Mouse (Mus musculus): ENCODE data around the gene Tyr. TPM values are rescaled to one million over a fixed set of nuclear protein-coding genes. Genes with fewer than 3 reads are reported as not detected.
"Not testable (repeated sequence)": the region's sequence is repeated elsewhere in the genome, so short reads cannot be mapped to it uniquely, and the experiment has no call there.

Gene Tyr
- not detected for total RNA-seq (2021)
- long read RNA-seq, result 0 reads

- DNase-seq (ENCODE audit: low spot score in 2 of 2), result no peak
These were observed at the start of gene Tyr for GRCm38 (mm10) chr7:87493412-87493811. TSS of gene Tyr (minus strand) at chr7:87493512.

GRCm38 (mm10) chr7:87539031-87539430 lies 45.7 kb upstream of the Tyr start:
- DNase-seq (ENCODE audit: low spot score in 2 of 2), result no peak

DNA sequence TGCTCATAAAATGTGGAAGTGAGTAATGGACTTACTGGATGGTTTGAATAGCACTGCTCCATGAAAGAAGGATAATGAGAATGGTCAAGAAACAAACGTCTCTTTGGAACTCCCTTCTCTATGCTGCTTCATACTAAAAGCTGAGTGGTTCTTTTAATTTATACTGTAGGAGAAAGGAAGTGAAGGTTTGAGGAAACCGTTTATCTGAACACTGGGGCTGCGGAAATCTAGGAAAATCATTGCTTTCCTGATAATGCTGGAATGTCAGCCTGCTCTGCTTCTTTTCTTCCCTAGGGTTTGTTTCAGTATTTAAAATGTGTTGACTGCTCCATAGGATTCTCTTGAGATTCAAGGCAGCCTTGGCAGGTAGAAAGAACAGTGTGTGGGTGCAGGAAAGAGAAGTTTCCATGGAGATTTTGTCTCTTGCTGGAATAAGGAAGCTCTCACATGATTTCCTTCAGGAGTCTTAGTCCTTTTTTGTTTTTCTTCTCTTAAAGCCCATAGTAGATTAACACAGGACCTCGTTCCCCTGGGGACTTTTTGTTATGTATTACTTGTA lies 891 bp upstream of the Tyr start:
- DNase-seq (ENCODE audit: low spot score in 2 of 2), result peak in 1 of 2 experiments; percentile 12

DNA sequence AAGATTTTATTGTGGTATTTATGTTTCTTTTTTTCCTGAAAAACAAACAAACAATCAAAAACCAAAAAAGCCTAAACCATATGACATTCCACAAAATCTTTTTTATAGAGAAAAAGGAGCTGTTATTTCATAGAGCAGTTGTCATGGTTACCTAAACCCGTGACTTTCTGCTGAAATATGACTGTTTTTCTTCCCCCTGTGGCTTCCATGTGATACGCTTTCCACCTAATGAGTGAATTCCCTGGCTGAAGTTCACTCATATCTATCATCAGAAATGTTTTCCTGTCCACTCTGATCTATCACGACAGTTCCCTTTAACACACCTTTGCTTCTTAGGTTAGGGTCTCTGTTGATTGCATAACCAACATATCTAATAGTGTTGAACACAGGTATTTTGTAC lies 5.3 kb downstream of the Tyr start:
- peak in 1 of 2 experiments; percentile 1 for DNase-seq (ENCODE audit: low spot score in 2 of 2)

GRCm38 (mm10) chr7:87413271-87413670 lies 80.0 kb downstream of the Tyr start:
- DNase-seq (ENCODE audit: low spot score in 2 of 2), result no peak

GRCm38 (mm10) chr7:87411373-87411772 lies 81.9 kb downstream of the Tyr start:
- DNase-seq (ENCODE audit: low spot score in 2 of 2), result not testable (repeated sequence)

- no peak for DNase-seq (ENCODE audit: low spot score in 2 of 2)
These were observed 96.3 kb downstream of the Tyr start for GRCm38 (mm10) chr7:87397023-87397422.

DNA sequence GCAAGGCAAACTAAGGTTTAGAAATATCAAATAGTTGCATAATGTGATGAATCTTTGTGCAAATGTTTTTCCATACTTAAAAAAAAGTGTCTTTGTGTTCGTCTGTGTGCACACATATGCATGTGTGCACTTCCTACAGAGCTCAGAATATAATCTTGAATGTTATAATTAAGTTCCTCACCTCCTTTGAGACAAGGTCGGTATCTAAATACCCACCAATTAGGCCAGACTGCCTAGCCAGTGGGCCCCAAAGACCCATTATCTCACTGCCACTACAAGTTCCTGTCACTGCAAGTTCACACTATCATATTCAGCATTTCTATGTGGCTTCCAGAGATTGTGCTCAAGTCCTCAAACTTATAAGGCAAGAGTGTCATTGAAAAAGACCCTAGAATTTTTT lies 118.4 kb downstream of the Tyr start:
- DNase-seq (ENCODE audit: low spot score in 2 of 2), result no peak

Other genes with a start within 250 kb of the Tyr start
- under 1 TPM in 1 of 2 experiments, not detected in 1; 0.25 TPM for gene Nox4, start 247.4 kb downstream of the Tyr start, total RNA-seq (2021)
- gene Grm5, start 90.7 kb upstream of the Tyr start, total RNA-seq (2021), result 100 to 1,000 TPM; 247 to 250 TPM

Data from layer of hippocampus, adult 18-20 months (tissue).